Mouse (Mus musculus) E14TG2a.4 (cell line): ENCODE data around the gene Mettl8.

Experiments used
- CTCF ChIP-seq: conservative IDR thresholded peaks from 2 replicates; pipeline ENCODE4 v1.5.1; 2014; ENCODE audit warnings: low read length
- NANOG ChIP-seq: IDR thresholded peaks from 2 replicates; pipeline ENCODE4 v1.6.1; 2014; ENCODE audit warnings: borderline replicate concordance, low read length, mixed read lengths
- POU5F1 ChIP-seq: IDR thresholded peaks from 2 replicates; pipeline ENCODE4 v1.6.1; 2014; ENCODE audit warnings: low read length, borderline replicate concordance

GRCm38 (mm10) chr2:71019704-71020375 is 35.5 kb downstream of the Mettl8 start:
- no peak for TF ChIP-seq CTCF
- no peak for TF ChIP-seq NANOG
- no peak for TF ChIP-seq POU5F1
